Mouse (Mus musculus) liver, embryonic 11.5 days (tissue): ENCODE data around the gene Cym. TPM values are rescaled to one million over a fixed set of nuclear protein-coding genes. Genes with fewer than 3 reads are reported as not detected.

Experiments used
- ATAC-seq: fragments of 200-750 bp; cut with Nextera tagmentation; replicated peaks from 2 replicates; pipeline ENCODE4 v1.8.0; 2017; ENCODE audit warnings: moderate number of reproducible peaks, mild to moderate bottlenecking, moderate TSS enrichment, moderate library complexity; ENCODE audit not compliant: low FRiP score
- DNase-seq: peaks from one replicate; pipeline ENCODE4 v3.0.0-alpha.2; 2017; ENCODE audit warnings: low spot score
- H3K27ac ChIP-seq: fragments of 300-500 bp; sonication (generic); 2 replicates; pipeline ENCODE4 v1.5.1; 2014; ENCODE audit warnings: mild to moderate bottlenecking, low read depth, low read length, control low read depth
- H3K27me3 ChIP-seq: fragments of 300-500 bp; sonication (generic); replicated peaks from 2 replicates; pipeline ENCODE4 v1.6.1; 2014; ENCODE audit warnings: low read length, mixed read lengths; ENCODE audit not compliant: control insufficient read depth, insufficient read depth
- H3K36me3 ChIP-seq: fragments of 300-500 bp; sonication (generic); 2 replicates; pipeline ENCODE4 v1.6.1; 2014; ENCODE audit warnings: mild to moderate bottlenecking, low read length, moderate library complexity, mixed read lengths; ENCODE audit not compliant: control insufficient read depth, insufficient read depth
- H3K4me1 ChIP-seq: fragments of 300-500 bp; sonication (generic); replicated peaks from 2 replicates; pipeline ENCODE4 v1.6.1; 2014; ENCODE audit warnings: low read length, mixed read lengths; ENCODE audit not compliant: control insufficient read depth, insufficient read depth
- H3K4me2 ChIP-seq: fragments of 300-500 bp; sonication (generic); 2 replicates; pipeline ENCODE4 v1.6.1; 2014; ENCODE audit warnings: mild to moderate bottlenecking, control low read depth, moderate library complexity
- H3K4me3 ChIP-seq: fragments of 300-500 bp; sonication (generic); 2 replicates; pipeline ENCODE4 v1.5.1; 2014; ENCODE audit warnings: low read depth, low read length, control low read depth
- H3K9ac ChIP-seq: fragments of 300-500 bp; sonication (generic); 2 replicates; pipeline ENCODE4 v1.6.1; 2014; ENCODE audit warnings: low read depth, low read length, control low read depth
- H3K9me3 ChIP-seq: fragments of 300-500 bp; sonication (generic); 2 replicates; pipeline ENCODE4 v1.6.1; 2016; ENCODE audit warnings: low read length, inconsistent platforms, mixed read lengths; ENCODE audit not compliant: control insufficient read depth
- WGBS: fragments of 180-500 bp; shearing (Covaris S2); extraction: QIAGEN DNeasy Blood & Tissue Kit; methylation state at CpG from one replicate; pipeline ENCODE4 v1.1.7; 2014; 5-methylcytosine and 5-hydroxymethylcytosine counted together
- polyA plus RNA-seq: library from polyadenylated mRNA; unstranded; fragments of >200 nt; fragmentation: Nextera tagmentation; extraction: Ambion mirVana; gene quantifications from 2 replicates; pipeline ENCODE4 v1.2.1, GENCODE M21; 2014

Cym gene
- 0.14 and 0.27 TPM in 2 replicates for polyA plus RNA-seq

DNA sequence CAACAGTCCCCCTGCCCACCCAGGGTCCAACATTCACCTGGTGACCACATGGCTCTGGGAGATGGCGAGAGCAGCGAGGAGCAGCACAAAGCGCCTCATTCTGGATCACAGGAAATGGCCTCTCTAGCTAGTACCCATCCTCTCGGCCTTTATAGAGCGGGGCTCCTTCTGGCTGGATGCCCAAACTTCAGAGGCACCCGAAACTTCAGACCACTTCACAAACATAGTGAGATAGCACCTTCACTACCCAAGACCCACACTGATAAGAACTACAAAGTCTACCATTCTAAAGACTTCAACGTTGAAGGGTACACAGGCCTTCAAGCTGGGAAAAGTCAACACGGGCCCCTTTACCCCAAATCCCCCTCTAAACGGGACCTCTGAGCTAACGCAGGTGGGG is at the start of gene Cym:
Gene Cym, minus strand, starts transcription at position 125 of the 400 bp plus-strand sequence.
- Histone ChIP-seq H3K27ac (no peak within 1 kb of the TSS), H3K4me1 (no peaks in the 10 kb centered on the region), H3K27me3 (no peaks in the 10 kb centered on the region), H3K36me3 (no peaks in the 10 kb centered on the region), H3K4me2 (no peak within 1 kb of the TSS), H3K9me3 (no peaks in the 10 kb centered on the region), H3K4me3 (no peak within 1 kb of the TSS), H3K9ac (no peak within 1 kb of the TSS)
- WGBS: 72% methylated on average over 10 of the region's 10 CpGs
- DNase-seq: no peak
- ATAC-seq: no peak

- no peaks in the 10 kb centered on the region for H3K4me1 ChIP-seq
- 78% methylated on average over 2 of the region's 2 CpGs for WGBS
- H3K4me3 ChIP-seq: no peak overlapping the region
- no peaks in the 10 kb centered on the region for H3K27me3 ChIP-seq
- H3K4me2 ChIP-seq: no peak overlapping the region
- H3K9ac ChIP-seq: no peak overlapping the region
- no peaks in the 10 kb centered on the region for H3K36me3 ChIP-seq
- DNase-seq (no peak), ATAC-seq (no peak)
- H3K27ac ChIP-seq: no peak overlapping the region
- no peaks in the 10 kb centered on the region for H3K9me3 ChIP-seq
These were observed 45.3 kb upstream of the Cym start for GRCm38 (mm10) chr3:107266814-107267345.

- no peak for ATAC-seq
- Histone ChIP-seq H3K4me1 (no peaks in the 10 kb centered on the region), H3K27ac (no peak overlapping the region), H3K36me3 (no peaks in the 10 kb centered on the region), H3K27me3 (no peaks in the 10 kb centered on the region), H3K9me3 (no peaks in the 10 kb centered on the region), H3K4me3 (no peak overlapping the region), H3K4me2 (no peak overlapping the region), H3K9ac (no peak overlapping the region)
- no peak for DNase-seq
- WGBS: 69% methylated on average over 7 of the region's 7 CpGs
These were observed 40.3 kb upstream of the Cym start for GRCm38 (mm10) chr3:107261851-107262165.

DNA sequence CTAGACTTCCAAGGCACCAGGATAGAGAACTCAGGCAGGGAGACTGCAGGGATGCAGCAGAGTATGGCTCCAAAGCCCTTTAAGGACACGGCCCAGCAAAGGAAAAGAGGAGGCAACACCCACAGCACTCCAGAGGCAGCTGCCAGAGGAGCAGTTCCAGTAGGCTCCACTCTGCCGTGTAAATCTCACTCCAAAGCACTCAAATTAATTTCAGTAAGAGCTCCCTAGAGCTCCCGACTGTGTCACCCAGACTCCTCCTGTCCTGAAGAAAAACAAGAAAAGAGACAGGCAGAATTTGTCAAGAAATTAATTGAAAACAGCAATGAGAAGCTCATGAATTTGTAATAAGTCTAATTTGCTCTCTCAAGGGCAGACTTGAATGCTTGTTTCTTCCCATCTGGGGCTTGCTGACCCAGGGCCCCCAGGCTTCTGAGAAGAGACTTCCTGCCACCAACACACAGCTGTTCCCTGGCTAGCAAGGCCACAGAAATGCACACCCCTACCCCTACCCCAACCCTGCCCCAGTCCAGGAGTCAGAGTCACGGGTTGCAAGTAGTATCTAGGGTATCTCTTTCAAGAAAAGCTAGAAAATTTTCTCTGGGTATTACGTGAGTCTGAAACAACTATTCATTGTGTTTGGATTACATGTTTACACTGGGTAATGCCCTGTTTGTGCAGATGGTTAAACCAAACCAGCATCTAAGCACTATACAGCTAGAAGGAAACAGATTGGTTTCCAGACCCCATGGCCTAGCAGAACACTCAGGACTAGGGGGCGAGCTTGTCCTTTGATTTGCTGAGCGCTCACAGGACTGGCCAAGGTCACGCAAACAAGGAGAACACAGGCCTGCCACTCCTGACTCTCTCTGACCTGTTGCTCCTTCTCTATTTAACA is 39.7 kb upstream of the Cym start:
- ATAC-seq: no peak
- no peak overlapping the region for H3K4me2 ChIP-seq
- no peaks in the 10 kb centered on the region for H3K4me1 ChIP-seq
- WGBS: 55% methylated on average over 8 of the region's 8 CpGs
- H3K9ac ChIP-seq: no peak overlapping the region
- H3K9me3 ChIP-seq: no peaks in the 10 kb centered on the region
- no peaks in the 10 kb centered on the region for H3K27me3 ChIP-seq
- H3K4me3 ChIP-seq: no peak overlapping the region
- H3K27ac ChIP-seq: no peak overlapping the region
- H3K36me3 ChIP-seq: no peaks in the 10 kb centered on the region
- DNase-seq: no peak

GRCm38 (mm10) chr3:107257924-107258323 is 36.4 kb upstream of the Cym start:
- DNase-seq: no peak
- 64% methylated on average over 5 of the region's 5 CpGs for WGBS
- Histone ChIP-seq H3K9me3 (no peaks in the 10 kb centered on the region), H3K9ac (no peak overlapping the region), H3K27me3 (no peaks in the 10 kb centered on the region), H3K36me3 (no peaks in the 10 kb centered on the region), H3K4me3 (no peak overlapping the region), H3K27ac (no peak overlapping the region), H3K4me1 (no peaks in the 10 kb centered on the region), H3K4me2 (no peak overlapping the region)
- ATAC-seq: no peak

GRCm38 (mm10) chr3:107256724-107257123 is 35.2 kb upstream of the Cym start:
- no peak overlapping the region for H3K4me3 ChIP-seq
- no peak for ATAC-seq
- H3K27me3 ChIP-seq: no peaks in the 10 kb centered on the region
- no peak overlapping the region for H3K9ac ChIP-seq
- H3K36me3 ChIP-seq: no peaks in the 10 kb centered on the region
- H3K27ac ChIP-seq: no peak overlapping the region
- DNase-seq: no peak
- H3K4me2 ChIP-seq: no peak overlapping the region
- WGBS: 69% methylated on average over 7 of the region's 7 CpGs
- H3K4me1 ChIP-seq: no peaks in the 10 kb centered on the region
- H3K9me3 ChIP-seq: no peaks in the 10 kb centered on the region

- no peaks in the 10 kb centered on the region for H3K4me1 ChIP-seq
- H3K36me3 ChIP-seq: no peaks in the 10 kb centered on the region
- no peak overlapping the region for H3K4me2 ChIP-seq
- WGBS: 75% methylated on average over 3 of the region's 3 CpGs
- H3K9me3 ChIP-seq: no peaks in the 10 kb centered on the region
- ATAC-seq: no peak
- H3K27me3 ChIP-seq: no peaks in the 10 kb centered on the region
- H3K9ac ChIP-seq: no peak overlapping the region
- no peak overlapping the region for H3K4me3 ChIP-seq
- no peak overlapping the region for H3K27ac ChIP-seq
- DNase-seq: no peak
These were observed 34.5 kb upstream of the Cym start for GRCm38 (mm10) chr3:107255992-107256391.

- WGBS: 73% methylated on average over 5 of the region's 5 CpGs
- H3K9ac ChIP-seq: no peak overlapping the region
- H3K9me3 ChIP-seq: no peaks in the 10 kb centered on the region
- no peaks in the 10 kb centered on the region for H3K4me1 ChIP-seq
- H3K27me3 ChIP-seq: no peaks in the 10 kb centered on the region; the same call in 1 of the 2 replicates
- H3K4me2 ChIP-seq: no peak overlapping the region
- DNase-seq (no peak), ATAC-seq (no peak)
- no peak overlapping the region for H3K27ac ChIP-seq
- no peak overlapping the region for H3K4me3 ChIP-seq
- H3K36me3 ChIP-seq: no peaks in the 10 kb centered on the region
These were observed 32.4 kb upstream of the Cym start for GRCm38 (mm10) chr3:107253925-107254324.

DNA sequence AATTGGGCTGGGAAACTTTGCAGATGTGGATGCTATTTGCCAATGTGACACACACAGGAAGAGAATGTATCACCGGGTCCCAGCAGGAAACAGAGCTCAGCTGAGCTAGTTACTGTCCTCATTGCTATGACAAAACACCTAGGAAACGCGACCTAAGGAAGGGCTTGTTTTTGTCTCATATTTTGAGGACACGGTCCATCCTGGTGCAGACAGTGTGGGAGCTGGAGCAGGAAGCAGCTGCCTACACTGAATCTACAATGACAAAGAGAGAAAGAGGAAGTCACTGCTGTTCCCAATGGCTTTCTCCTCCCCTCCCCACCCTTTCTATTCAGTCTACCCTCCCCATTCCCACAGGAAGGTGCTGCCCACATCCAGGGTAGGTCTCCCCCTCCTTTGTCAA is 30.5 kb upstream of the Cym start:
- no peak for ATAC-seq
- no peaks in the 10 kb centered on the region for H3K9me3 ChIP-seq

More for the DNA sequence above, 30.5 kb upstream of the Cym start:
- Histone ChIP-seq H3K4me1 (no peaks in the 10 kb centered on the region), H3K27ac (no peak overlapping the region), H3K4me3 (no peak overlapping the region), H3K9ac (no peak overlapping the region), H3K27me3 (no peaks in the 10 kb centered on the region; the same call in 1 of the 2 replicates), H3K4me2 (no peak overlapping the region), H3K36me3 (no peaks in the 10 kb centered on the region)
- no peak for DNase-seq
- WGBS: 47% methylated on average over 4 of the region's 4 CpGs
